Mouse (Mus musculus) neutrophil, adult 65 days (primary cell): ENCODE measurements around the gene Vps26b. TPM values are rescaled to one million over a fixed set of nuclear protein-coding genes. Genes with fewer than 3 reads are reported as not detected.

Source experiments
- total RNA-seq: library from RNA; stranded (reverse); gene quantifications from 2 replicates; pipeline ENCODE4 v1.2.4, GENCODE M21; 2023

Vps26b gene
- 54.5 and 56.5 TPM in 2 replicates for total RNA-seq

DNA sequence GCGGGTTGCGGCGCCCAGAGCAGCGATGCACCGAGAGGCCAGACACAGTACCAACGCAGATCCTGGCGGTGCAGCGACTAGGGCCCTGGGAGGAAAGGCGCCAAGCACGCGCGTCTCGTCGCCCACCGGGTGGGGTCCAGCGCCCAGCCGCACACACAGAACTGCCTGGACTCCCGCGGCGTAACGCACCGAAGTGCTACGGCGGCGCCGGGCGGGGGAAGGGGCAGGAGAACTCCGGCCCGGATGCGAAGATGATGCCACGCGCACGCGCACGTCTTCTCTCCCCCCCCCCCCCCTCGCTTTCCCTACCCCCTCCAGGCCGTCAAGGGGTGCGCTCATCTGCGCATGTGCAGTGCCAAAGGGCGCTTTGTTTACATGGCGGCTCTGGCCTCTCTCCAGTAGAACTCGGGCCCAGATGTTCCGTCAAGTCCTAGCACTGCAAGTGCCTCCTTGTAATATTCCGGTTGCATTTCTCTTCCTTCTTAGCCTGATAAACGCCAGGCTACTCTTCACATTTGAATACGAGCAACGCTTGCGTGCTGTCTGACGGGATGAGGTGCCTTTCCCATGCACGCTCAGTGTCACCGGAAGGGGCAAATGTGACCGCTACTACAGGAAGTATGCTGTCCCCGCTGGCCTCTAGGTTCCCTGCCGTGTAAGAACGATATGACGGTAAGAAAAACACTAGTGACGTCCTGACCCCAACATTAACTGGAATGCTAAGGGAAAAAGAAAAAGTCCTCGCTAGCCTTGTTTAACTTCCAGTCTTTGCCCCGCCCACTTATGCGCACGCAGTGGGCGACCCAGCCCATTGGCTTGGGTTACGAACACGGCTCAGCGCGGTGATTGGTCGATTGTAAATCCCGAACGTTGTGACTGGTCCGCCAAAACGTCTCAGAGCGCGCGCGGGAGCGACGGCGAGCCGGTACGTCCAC, at the start of gene Vps26b, which contains the start of gene Ncapd3:
Gene Vps26b (minus strand): TSS at position 238 of the 935 bp plus-strand sequence.
Gene Ncapd3 (plus strand): TSS at position 348 of the 935 bp plus-strand sequence.

DNA sequence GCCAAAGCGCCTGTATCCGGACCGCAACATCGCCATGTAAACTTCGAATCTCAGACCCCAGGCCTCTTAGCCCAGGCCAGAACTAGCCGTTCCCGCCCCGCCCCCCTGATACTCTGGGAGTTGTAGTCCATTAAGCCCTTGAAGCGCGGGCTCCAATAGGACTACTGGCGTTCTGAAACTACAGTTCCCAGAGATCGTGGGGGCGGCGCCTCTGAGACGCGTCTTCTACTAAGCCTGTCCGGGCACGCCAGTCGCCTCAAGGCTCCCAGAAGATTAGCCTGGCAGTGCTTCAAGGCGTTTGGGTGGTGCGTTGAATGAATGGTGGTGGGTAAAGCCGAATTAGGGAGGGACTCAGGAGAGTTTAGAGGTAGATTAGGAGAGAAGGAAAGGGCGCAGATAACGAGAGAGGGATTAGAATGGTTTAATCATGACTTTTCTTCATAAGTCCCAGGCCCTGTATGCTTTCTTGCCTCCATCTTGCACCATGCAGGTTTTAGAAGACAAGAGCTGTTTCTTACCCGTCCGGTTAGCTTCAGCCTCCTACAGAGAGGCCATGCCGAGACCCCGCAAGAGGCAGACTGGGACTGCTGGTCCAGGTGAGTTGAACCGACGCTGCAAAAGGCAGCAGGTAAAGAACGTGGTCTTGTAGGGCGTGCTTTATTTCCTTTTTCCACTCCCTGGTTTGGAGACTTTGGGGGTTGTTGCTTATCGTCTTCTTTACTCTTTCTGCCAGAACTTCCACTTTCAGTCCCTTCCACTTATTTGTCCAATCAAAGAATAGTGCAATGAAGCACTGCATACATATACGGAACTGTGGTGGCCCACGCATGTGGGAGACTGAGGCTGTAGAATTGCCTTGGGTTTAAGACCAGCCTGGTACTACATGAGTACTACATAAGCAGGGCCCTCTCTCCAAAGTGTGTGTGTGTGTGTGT, 30.1 kb downstream of the Vps26b start, which contains the start of the genes Acad8 and Thyn1:
Gene Acad8 (minus strand): TSS at position 106 of the 935 bp plus-strand sequence.
Gene Thyn1 (plus strand): TSS at position 250 of the 935 bp plus-strand sequence.

Other genes with a start within 250 kb of the Vps26b start
- 0.13 TPM in 1 of 2 replicates, not detected in the other for gene Glb1l2, start 223.6 kb downstream of the Vps26b start, total RNA-seq
- gene Glb1l3, start 169.2 kb downstream of the Vps26b start, total RNA-seq = not detected in 2 replicates
- not detected in 2 replicates for gene Gm1110, start 107.0 kb downstream of the Vps26b start, total RNA-seq
- gene Acad8, start 30.5 kb downstream of the Vps26b start, total RNA-seq = 20.5 and 31.5 TPM in 2 replicates
- 9.1 and 13.0 TPM in 2 replicates for gene Thyn1, start 30.4 kb downstream of the Vps26b start, total RNA-seq
- gene Ncapd3, start 110 bp upstream of the Vps26b start, total RNA-seq = 30.5 and 36.8 TPM in 2 replicates
- not detected in 2 replicates for gene Jam3, start 125.4 kb upstream of the Vps26b start, total RNA-seq